Mouse (Mus musculus) spleen, postnatal 36 days (tissue): ENCODE measurements around the gene Srp54a.
"Not testable (repeated sequence)": the region's sequence is repeated elsewhere in the genome, so short reads cannot be mapped to it uniquely, and the experiment has no call there.

Experiments
- DNase-seq, 2 experiments: peaks; one replicate each; pipeline ENCODE4 v3.0.0; 2022; ENCODE audit warnings: low spot score in 2 of 2, mixed read lengths in 1 of 2

Gene Srp54a

GRCm38 (mm10) chr12:55079726-55080600, at the start of gene Srp54a, which contains the start of gene 2700097O09Rik:
Gene Srp54a (plus strand): TSS chr12:55080262.
Gene 2700097O09Rik (minus strand): TSS chr12:55080110.
- peak; percentile 93 to 94 for DNase-seq

- no peak for DNase-seq
Observed at GRCm38 (mm10) chr12:55041011-55041410, 39.1 kb upstream of the Srp54a start.

GRCm38 (mm10) chr12:55049731-55050353, 30.2 kb upstream of the Srp54a start:
- DNase-seq = no peak

- peak; percentile 34 to 61 for DNase-seq
Observed at GRCm38 (mm10) chr12:55051210-55052173, 28.6 kb upstream of the Srp54a start.

- DNase-seq = peak in 1 of 2 experiments; percentile 8
Observed at GRCm38 (mm10) chr12:55053267-55053666, 26.8 kb upstream of the Srp54a start.

- DNase-seq = no peak
Observed at GRCm38 (mm10) chr12:55054551-55055241, 25.4 kb upstream of the Srp54a start.

- DNase-seq = no peak
Observed at GRCm38 (mm10) chr12:55056703-55057102, 23.4 kb upstream of the Srp54a start.

GRCm38 (mm10) chr12:55058865-55059615, 21.0 kb upstream of the Srp54a start:
- DNase-seq = no peak

- DNase-seq = peak in 1 of 2 experiments; percentile 6
Observed at GRCm38 (mm10) chr12:55059812-55060211, 20.2 kb upstream of the Srp54a start.

GRCm38 (mm10) chr12:55060212-55060898, 19.7 kb upstream of the Srp54a start:
- DNase-seq = no peak

- DNase-seq = no peak
Observed at GRCm38 (mm10) chr12:55061006-55061405, 19.1 kb upstream of the Srp54a start.

- DNase-seq = no peak
Observed at GRCm38 (mm10) chr12:55062141-55062540, 17.9 kb upstream of the Srp54a start.

GRCm38 (mm10) chr12:55072495-55072894, 7.6 kb upstream of the Srp54a start:
- no peak for DNase-seq

GRCm38 (mm10) chr12:55073686-55074085, 6.4 kb upstream of the Srp54a start:
- no peak for DNase-seq

- DNase-seq = no peak
Observed at GRCm38 (mm10) chr12:55075296-55075695, 4.8 kb upstream of the Srp54a start.

- DNase-seq = not testable (repeated sequence)
Observed at GRCm38 (mm10) chr12:55078706-55079105, 1.4 kb upstream of the Srp54a start.

GRCm38 (mm10) chr12:55080601-55080942, 510 bp downstream of the Srp54a start:
- DNase-seq = not testable (repeated sequence)

- DNase-seq = not testable (repeated sequence)
Observed at GRCm38 (mm10) chr12:55092127-55092526, 12.1 kb downstream of the Srp54a start.

GRCm38 (mm10) chr12:55112616-55113015, 32.6 kb downstream of the Srp54a start:
- DNase-seq = not testable (repeated sequence)

GRCm38 (mm10) chr12:55124242-55124641, 44.2 kb downstream of the Srp54a start, which contains the start of gene Fam177a:
Gene Fam177a (plus strand): TSS chr12:55124469.
- not testable (repeated sequence) for DNase-seq
